Mouse (Mus musculus) olfactory bulb, adult 2 months (tissue): ENCODE measurements around the gene Wiz.

Experiments
- CTCF ChIP-seq: fragments of 200-500 bp; IDR thresholded peaks from 2 replicates; pipeline ENCODE4 v1.5.1; 2012; ENCODE audit warnings: low read depth, mild to moderate bottlenecking, low read length, moderate library complexity; ENCODE audit not compliant: insufficient read depth
- POLR2A ChIP-seq: fragments of 200-500 bp; IDR thresholded peaks from 2 replicates; pipeline ENCODE4 v1.6.1; 2012; ENCODE audit warnings: mild to moderate bottlenecking, low read depth, low read length, moderate library complexity; ENCODE audit not compliant: insufficient read depth

DNA sequence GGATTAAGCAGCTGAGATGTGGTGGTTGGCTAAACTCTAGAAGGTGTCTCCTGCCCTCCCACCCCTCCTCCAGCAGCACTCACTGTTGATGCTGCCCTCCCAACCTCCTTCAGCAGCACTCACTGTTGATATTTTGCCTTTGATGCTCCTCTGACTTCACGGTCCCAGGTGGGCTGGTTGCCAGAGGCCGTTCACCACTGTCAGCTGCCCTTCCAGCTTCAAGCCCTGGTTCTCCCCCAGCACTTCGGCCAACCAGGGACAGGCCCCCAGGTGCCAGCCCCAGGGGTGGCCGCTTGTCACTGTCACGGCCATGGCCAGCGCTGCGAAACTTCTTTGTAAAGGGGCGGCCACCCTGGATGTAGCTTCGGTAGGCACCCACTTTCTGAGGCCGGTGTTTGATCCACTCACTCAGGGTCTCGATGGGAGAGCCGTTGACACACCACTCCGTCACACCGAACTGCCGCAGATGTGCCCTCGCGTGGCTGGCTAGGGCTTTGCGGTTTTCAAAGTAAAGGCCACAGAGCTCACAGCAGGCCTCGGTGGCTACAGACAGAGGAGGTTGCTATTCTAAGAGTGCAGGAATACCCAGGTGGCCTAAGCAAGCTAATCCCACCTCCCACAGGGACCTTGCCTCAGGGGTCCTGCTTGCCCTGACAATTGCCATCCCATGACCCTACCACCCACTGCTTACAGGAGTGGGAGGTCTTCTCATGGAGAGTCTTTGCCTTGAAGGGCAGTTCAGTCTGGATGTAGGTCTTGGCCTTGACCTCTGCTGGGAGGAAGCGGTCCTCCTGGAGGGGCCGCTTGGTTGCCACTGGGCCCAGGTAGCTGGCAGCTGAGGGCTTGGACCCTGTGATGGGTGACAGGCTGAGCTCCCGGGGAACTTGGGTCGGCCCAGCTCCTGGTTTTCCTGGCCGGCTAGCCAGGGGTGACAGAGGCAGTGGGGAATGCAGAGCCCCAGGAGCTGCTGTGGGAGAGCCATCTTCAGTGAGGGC lies 32.2 kb downstream of the Wiz start:
- TF ChIP-seq CTCF = no peak
- TF ChIP-seq POLR2A = no peak
